Mouse (Mus musculus): Measurements from ENCODE around the gene Celsr1.
"Not testable (repeated sequence)": the region's sequence is repeated elsewhere in the genome, so short reads cannot be mapped to it uniquely, and the experiment has no call there.

Celsr1 gene

DNA sequence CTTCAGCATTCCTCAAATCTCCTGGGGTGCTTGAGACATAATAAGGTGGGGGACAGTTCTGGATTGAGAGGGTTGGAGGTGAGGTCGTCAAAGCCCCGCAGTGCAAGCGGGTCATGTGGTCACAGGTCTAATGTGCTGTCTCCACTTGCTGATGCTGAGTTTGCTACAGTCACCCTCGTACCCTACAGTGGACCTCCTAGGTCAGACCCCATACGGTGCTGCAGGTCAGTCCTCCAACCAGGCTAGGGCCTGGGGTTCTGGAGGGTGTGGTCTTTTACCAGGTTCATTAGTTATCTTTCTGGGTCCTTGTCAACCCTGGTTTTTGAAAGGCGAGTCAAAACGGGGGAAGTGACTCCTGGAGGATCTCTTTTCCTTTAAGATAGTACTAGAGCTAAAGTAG, 24.3 kb upstream of the Celsr1 start:
- no peak for DNase-seq (ENCODE audit: low read depth, low spot score)
- H3K36me3 ChIP-seq (ENCODE audit: control insufficient read depth, insufficient read depth, low read length, poor library complexity, severe bottlenecking), result no peaks in the 10 kb centered on the region

DNA sequence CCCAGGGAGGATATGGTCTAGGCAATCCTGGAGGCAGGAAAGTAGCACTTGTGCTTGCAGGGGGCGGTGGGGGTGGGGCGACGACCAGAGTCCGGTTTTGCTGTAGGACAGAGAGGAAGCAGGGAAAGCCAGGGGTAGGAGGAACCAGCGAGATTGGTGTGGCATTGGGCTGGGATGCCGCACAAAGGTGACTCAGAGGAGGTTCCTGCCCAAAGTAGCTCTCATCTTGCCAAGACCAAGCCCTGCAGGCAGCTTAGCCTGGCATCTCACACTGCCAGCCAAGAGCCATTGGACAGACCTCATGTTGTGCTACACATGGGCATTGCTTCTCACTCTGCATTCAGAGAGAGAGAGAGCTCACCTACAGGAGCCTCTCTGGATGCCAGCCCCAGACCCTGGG, 23.8 kb upstream of the Celsr1 start, which contains the start of gene Gramd4:
Gramd4 (plus strand) TSS at position 283 of the 400 bp plus-strand sequence.
- no peak for DNase-seq (ENCODE audit: low read depth, low spot score)

More for the DNA sequence above, 24.3 kb upstream of the Celsr1 start:
- H3K27me3 ChIP-seq (ENCODE audit: control insufficient read depth, insufficient read depth, low read length, poor library complexity, severe bottlenecking), result no peaks in the 10 kb centered on the region

DNA sequence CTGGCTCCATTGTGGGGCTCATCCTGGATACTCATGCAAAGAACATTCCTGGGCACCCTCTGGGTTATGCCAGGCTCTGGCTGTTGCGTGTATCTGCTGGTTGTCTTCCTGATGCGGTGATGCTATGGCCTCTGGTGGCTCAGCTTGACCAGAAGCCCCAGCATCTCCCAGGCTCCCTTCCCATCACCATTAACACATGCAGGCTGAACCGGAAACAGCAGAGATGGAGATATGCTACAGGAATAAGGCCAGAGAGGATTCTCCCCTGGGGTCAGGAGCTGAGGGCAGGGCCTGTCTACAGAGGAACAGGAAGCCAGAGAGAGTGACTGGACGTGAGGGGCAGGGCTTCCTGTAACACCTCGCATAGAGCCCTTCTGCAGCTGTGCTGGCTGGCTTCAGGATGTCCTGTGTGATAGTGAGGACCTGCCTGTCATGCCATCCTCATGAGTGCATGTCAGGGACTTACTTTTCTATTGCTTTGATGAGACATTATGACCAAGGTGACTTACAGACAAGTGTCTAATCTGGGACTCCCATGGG, 22.7 kb upstream of the Celsr1 start:
- DNase-seq (ENCODE audit: low read depth, low spot score), result no peak
- no peaks in the 10 kb centered on the region for H3K27me3 ChIP-seq (ENCODE audit: control insufficient read depth, insufficient read depth, low read length, poor library complexity, severe bottlenecking)
- no peaks in the 10 kb centered on the region for H3K36me3 ChIP-seq (ENCODE audit: control insufficient read depth, insufficient read depth, low read length, poor library complexity, severe bottlenecking)

More for the DNA sequence above, 23.8 kb upstream of the Celsr1 start, which contains the start of gene Gramd4:
- Histone ChIP-seq H3K36me3 (ENCODE audit: control insufficient read depth, insufficient read depth, low read length, poor library complexity, severe bottlenecking) (no peaks in the 10 kb centered on the region), H3K27me3 (ENCODE audit: control insufficient read depth, insufficient read depth, low read length, poor library complexity, severe bottlenecking) (no peaks in the 10 kb centered on the region)

DNA sequence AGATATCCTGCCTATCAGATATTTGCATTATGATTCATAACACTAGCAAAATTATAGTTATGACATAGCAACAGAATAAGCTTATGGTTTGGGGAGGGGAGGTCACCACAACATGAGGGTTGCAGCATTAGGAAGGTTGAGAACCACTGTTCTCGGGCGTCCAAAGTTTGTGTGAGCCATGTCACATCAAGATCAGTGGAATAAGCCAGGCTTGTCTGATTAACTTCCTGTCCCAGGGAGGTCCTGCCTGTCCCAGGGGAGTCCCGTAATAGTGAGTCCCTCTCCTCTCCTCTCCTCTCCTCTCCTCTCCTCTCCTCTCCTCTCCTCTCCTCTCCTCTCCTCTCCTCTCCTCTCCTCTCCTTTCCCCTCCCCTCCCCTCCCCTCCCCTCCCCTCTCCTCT, 21.3 kb upstream of the Celsr1 start:
- DNase-seq (ENCODE audit: low read depth, low spot score); H3K27me3 ChIP-seq (ENCODE audit: control insufficient read depth, insufficient read depth, low read length, poor library complexity, severe bottlenecking); H3K36me3 ChIP-seq (ENCODE audit: control insufficient read depth, insufficient read depth, low read length, poor library complexity, severe bottlenecking): not testable (repeated sequence)

DNA sequence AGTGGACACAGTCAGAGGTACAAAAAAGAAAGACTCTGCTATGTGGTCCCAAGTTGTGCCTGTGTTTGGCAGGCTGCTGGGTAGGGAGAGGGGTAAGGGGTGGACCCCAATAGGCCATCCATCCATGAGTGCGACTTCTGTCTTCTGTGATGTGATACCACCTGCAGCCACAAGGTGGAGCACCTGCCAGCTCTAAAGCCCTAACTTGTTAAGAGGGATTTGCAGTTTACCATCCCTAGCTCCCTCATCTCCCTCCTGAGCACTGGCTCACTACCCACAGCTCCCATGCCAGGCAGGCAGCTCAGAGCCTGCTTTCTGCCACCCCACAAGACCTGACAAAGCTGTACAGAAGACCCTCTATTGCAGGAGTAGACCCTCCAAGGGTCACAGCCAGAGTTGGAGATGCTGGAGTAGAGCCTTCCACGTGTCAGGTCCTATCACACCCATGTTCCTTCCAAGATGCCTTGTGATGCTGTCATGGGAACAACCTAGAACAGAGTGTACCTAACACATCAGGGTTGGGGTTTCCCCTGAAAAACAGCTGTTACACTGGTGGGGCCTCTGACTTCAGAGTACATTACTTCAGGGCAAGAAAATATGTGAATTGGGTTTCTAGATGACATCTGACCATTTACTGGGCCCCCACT, 20.4 kb upstream of the Celsr1 start:
- Histone ChIP-seq H3K27me3 (ENCODE audit: control insufficient read depth, insufficient read depth, low read length, poor library complexity, severe bottlenecking) (no peaks in the 10 kb centered on the region), H3K36me3 (ENCODE audit: control insufficient read depth, insufficient read depth, low read length, poor library complexity, severe bottlenecking) (no peaks in the 10 kb centered on the region)
- DNase-seq (ENCODE audit: low read depth, low spot score), result peak; percentile 87

DNA sequence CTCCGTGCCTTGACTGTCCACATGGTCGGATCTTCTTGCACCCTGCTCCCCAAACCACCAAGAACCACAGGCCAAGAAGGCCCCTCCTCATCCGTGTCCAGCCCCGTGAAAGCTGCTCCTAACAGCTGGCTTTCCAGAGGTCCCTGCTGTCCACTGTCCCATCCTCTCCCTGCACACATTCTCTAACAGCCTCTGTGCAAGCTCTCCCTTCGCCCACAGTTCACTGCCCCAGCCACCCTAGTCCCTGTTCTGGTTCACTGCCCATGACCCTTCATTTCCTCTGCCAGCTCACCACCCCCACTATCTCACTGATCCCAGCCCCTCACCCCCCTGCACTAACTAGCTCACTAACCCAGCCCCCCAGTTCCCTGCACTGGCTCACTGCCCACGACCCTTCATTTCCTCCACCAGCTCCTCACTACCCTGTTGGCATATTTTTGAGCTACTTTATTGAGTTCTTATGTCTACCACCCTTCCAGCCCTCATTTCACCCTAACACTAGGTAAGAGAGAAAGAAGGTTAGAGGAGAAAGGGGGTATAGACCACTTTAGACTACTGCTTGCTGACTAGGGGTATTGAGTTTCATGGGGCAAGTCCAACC, 18.4 kb upstream of the Celsr1 start:
- H3K27me3 ChIP-seq (ENCODE audit: control insufficient read depth, insufficient read depth, low read length, poor library complexity, severe bottlenecking), result no peaks in the 10 kb centered on the region
- DNase-seq (ENCODE audit: low read depth, low spot score), result no peak

DNA sequence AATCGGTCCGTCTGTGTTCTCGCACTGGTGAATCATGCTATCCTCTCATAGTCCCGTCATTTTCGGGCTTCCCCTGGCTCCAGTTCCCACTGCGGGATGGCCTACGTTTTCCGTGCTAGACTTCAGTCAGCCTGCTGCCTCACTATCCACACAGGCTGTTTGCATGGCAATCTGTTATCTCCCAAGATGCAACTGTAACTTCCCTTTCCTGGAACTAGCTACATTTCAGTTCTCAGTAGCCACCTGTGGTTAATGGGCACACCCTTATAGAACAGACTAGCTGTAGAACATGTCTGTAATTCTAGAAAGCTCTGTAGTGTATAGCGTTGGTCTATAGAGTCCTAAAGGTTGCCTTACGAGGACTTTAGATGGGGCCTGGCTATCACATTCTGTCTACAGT, 17.6 kb upstream of the Celsr1 start:
- Histone ChIP-seq H3K36me3 (ENCODE audit: control insufficient read depth, insufficient read depth, low read length, poor library complexity, severe bottlenecking) (no peaks in the 10 kb centered on the region), H3K27me3 (ENCODE audit: control insufficient read depth, insufficient read depth, low read length, poor library complexity, severe bottlenecking) (no peaks in the 10 kb centered on the region)
- DNase-seq (ENCODE audit: low read depth, low spot score), result peak; percentile 69

More for the DNA sequence above, 18.4 kb upstream of the Celsr1 start:
- H3K36me3 ChIP-seq (ENCODE audit: control insufficient read depth, insufficient read depth, low read length, poor library complexity, severe bottlenecking), result no peaks in the 10 kb centered on the region

DNA sequence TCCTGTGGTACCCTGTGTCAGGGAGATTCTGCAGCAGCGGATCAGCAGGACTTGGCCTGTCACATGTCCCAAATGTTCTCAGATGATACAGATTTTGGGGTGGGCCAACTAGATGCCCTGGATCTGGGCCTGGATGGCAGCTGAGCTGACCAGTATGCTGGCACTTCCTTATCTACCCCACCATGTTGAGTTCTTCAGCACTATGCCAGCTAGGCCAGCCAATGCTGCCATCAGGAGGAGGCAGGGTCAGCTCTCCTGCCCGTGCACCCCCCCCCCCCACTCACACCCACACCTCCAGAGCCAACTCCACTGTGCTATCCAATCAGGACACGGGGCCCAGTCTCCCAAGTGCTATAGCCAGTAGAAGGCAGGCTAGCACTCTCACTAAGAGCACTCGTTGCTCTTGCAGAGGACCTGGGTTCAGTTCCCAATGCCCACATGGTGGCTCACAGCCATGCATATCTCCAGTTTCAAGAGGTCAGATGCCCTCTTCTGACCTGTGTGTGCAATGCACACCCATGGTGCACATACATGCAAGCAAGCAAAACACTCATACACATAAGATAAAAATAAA, 16.7 kb upstream of the Celsr1 start:
- Histone ChIP-seq H3K36me3 (ENCODE audit: control insufficient read depth, insufficient read depth, low read length, poor library complexity, severe bottlenecking) (no peaks in the 10 kb centered on the region), H3K27me3 (ENCODE audit: control insufficient read depth, insufficient read depth, low read length, poor library complexity, severe bottlenecking) (no peaks in the 10 kb centered on the region)
- DNase-seq (ENCODE audit: low read depth, low spot score), result no peak

DNA sequence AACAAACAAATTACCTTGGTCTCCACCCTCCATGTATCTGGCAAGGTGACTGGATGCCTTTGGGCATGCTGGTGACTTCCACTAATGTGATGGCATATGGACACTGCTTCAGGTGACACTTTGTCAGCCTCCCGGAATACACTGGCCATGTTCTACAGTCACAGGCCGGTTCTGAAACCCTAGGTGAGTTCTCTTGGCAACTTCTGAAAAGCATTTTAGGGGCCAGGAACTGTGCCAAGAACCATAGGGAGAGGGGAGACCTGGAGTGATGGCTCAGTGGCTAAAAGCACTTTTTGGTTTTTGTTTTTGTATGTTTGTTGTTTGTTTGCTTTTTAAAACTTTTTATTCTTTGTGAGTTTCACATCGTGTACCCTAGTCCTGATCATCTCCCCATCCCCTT, 15.9 kb upstream of the Celsr1 start:
- DNase-seq (ENCODE audit: low read depth, low spot score), result no peak
- no peaks in the 10 kb centered on the region for H3K36me3 ChIP-seq (ENCODE audit: control insufficient read depth, insufficient read depth, low read length, poor library complexity, severe bottlenecking)
- H3K27me3 ChIP-seq (ENCODE audit: control insufficient read depth, insufficient read depth, low read length, poor library complexity, severe bottlenecking), result no peaks in the 10 kb centered on the region

DNA sequence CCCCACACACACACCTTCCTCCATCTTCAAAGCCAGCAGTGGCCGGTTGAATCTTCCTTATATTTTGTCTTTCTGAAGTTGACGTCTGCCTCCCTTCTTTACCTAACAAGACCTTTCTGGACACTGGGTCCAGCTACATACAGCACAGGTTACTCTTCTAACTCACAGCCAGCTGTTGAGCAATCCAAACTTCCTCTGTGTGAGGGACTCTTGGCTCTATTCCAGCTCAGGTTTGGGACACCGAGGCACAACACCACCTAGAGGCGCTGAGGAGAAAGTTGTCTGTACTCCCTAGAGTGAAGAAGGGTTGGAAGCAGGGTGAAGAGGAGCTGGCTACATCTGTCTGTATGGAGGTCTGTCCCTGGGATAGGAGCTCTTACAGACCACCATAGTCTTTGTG, 8.8 kb upstream of the Celsr1 start:
- H3K27me3 ChIP-seq (ENCODE audit: control insufficient read depth, insufficient read depth, low read length, poor library complexity, severe bottlenecking), result no peaks in the 10 kb centered on the region
- H3K36me3 ChIP-seq (ENCODE audit: control insufficient read depth, insufficient read depth, low read length, poor library complexity, severe bottlenecking), result no peaks in the 10 kb centered on the region
- no peak for DNase-seq (ENCODE audit: low read depth, low spot score)

DNA sequence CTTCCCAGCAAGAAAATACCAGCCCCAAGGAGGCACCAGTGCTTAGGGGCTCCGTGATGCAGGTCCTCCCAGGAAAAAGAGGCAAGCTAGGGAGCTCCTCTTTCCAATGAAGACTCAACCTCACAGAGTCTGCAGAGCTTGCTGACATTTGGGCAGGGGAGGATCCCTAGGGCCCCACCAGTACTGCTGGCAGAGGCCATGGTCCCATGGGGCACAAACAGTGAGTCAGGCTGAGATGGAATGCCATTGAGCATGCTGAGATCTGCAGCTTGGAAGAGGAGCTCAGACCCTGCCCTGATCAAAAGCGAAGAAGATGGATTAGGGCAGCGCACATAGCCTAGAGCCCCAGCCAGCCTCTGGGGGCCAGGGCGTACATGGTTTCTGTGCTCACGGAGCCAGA, 7.8 kb upstream of the Celsr1 start:
- H3K36me3 ChIP-seq (ENCODE audit: control insufficient read depth, insufficient read depth, low read length, poor library complexity, severe bottlenecking), result no peaks in the 10 kb centered on the region
- DNase-seq (ENCODE audit: low read depth, low spot score), result no peak
- no peaks in the 10 kb centered on the region for H3K27me3 ChIP-seq (ENCODE audit: control insufficient read depth, insufficient read depth, low read length, poor library complexity, severe bottlenecking)

DNA sequence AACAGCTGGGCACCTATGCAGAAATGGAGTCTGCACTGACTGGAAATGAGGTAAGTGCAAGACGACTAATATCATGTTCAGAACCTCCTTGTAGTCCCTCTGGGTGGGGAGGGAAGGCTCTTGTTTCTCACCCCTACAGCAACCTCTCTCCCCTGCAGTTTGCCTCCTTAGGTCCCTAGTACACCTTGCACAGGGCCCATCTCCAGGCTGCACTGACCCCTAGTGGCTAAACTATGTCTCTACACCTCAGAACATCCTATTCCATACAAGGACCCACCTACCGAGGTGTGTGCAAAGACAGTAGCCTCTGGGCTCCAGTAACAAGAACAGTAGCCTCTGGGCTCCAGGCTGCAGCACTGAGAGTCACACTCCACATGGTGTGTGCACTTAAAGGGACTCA, 5.2 kb upstream of the Celsr1 start:
- H3K36me3 ChIP-seq (ENCODE audit: control insufficient read depth, insufficient read depth, low read length, poor library complexity, severe bottlenecking), result no peaks in the 10 kb centered on the region
- no peaks in the 10 kb centered on the region for H3K27me3 ChIP-seq (ENCODE audit: control insufficient read depth, insufficient read depth, low read length, poor library complexity, severe bottlenecking)
- DNase-seq (ENCODE audit: low read depth, low spot score), result peak; percentile 89

DNA sequence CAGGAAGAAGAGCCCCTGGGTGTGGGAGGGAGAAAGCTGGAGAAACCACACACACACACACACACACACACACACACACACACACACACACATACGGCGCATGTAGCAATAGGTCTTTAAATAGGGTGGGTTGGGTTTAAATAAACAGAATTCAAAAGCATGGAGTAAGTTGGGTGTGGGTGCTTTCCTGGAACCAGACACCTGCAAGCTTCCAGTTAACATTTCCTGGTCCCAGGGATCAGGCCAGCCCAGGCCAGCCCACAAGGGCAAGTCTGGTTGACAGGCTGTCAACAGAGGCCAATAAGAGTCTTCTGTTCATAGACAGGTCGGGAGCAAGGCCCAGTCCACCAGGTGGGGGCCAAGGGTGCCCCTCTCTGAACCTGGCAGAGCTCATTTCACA, 2.3 kb upstream of the Celsr1 start:
- Histone ChIP-seq H3K27me3 (ENCODE audit: control insufficient read depth, insufficient read depth, low read length, poor library complexity, severe bottlenecking) (no peaks in the 10 kb centered on the region), H3K36me3 (ENCODE audit: control insufficient read depth, insufficient read depth, low read length, poor library complexity, severe bottlenecking) (no peaks in the 10 kb centered on the region)
- DNase-seq (ENCODE audit: low read depth, low spot score), result no peak

DNA sequence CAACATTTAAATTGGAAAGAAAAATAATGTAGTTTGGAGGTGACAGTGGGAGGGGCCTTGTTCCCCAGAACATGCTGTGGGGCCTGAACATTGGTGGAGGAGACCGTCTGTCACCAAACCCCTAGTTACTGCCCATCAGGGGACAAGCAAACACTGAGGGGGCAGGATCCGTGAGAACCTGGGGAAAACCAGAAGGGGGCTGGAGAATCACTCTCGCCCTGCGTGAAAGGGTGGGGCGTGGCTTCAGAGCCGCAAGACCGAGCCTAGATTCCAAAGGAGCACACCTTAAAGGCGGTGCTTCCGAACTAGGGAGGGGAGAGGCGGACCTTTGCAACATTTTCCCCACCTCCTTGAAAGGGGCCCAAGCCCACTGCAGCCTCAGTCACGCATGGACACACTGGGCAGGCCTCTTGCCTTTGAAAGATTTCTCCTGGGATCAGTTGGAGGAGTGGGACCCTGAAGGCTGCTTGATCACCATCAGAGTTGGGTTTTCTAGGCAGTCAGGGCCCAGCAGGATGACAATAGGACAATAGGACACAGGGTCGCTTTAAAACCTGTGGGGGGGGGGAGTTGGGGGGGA, 1.3 kb upstream of the Celsr1 start:
- DNase-seq (ENCODE audit: low read depth, low spot score), result no peak
- Histone ChIP-seq H3K27me3 (ENCODE audit: control insufficient read depth, insufficient read depth, low read length, poor library complexity, severe bottlenecking) (no peaks in the 10 kb centered on the region), H3K36me3 (ENCODE audit: control insufficient read depth, insufficient read depth, low read length, poor library complexity, severe bottlenecking) (no peaks in the 10 kb centered on the region)

DNA sequence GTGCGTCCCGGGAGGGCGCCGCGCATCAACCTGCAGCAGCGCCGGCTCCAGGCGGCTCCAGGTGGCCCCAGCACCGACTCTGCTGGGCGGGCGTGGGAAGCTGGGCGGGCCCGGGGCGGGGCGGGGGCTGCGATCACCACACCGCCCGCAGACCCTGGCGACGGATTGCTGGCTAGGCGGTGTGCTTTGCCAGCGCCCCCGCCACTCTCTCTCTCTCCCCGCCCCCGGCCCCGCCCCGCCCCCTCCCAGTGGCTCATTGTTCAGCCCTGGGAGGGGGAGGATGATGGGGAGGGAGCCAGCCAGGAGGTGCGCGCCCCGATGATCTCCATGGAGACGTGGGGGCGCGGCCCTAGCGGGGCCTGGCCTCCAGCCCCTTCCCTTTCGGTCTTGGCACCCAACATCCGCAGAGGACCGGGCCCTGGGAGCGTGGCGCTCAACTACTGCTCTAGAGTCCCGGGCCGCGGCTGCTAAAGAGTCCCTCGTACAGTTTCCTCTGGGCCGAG, 495 bp upstream of the Celsr1 start:
- Histone ChIP-seq H3K27me3 (ENCODE audit: control insufficient read depth, insufficient read depth, low read length, poor library complexity, severe bottlenecking) (no peaks in the 10 kb centered on the region), H3K36me3 (ENCODE audit: control insufficient read depth, insufficient read depth, low read length, poor library complexity, severe bottlenecking) (no peaks in the 10 kb centered on the region)
- DNase-seq (ENCODE audit: low read depth, low spot score), result peak; percentile 46
